Mouse (Mus musculus) limb, embryonic 14.5 days (tissue): ENCODE results near the gene Pigk. TPM values are rescaled to one million over a fixed set of nuclear protein-coding genes. Genes with fewer than 3 reads are reported as not detected.

Source experiments
- ATAC-seq: fragments of 200-750 bp; cut with Nextera tagmentation; 2 replicates; pipeline ENCODE4 v1.8.0; 2017; ENCODE audit warnings: low read depth, moderate number of reproducible peaks, moderate TSS enrichment; ENCODE audit not compliant: low FRiP score
- DNase-seq: peaks from one replicate; pipeline ENCODE4 v3.0.0-alpha.2; 2015; ENCODE audit warnings: low spot score
- H3K27ac ChIP-seq: fragments of 300-500 bp; sonication (generic); replicated peaks from 2 replicates; pipeline ENCODE4 v1.5.1; 2014; ENCODE audit warnings: low read depth, mild to moderate bottlenecking, low read length, moderate library complexity, mixed read lengths
- H3K27me3 ChIP-seq: fragments of 300-500 bp; sonication (generic); 2 replicates; pipeline ENCODE4 v1.6.1; 2014; ENCODE audit warnings: low read length, mixed read lengths; ENCODE audit not compliant: control insufficient read depth, insufficient read depth
- H3K36me3 ChIP-seq: fragments of 300-500 bp; sonication (generic); 2 replicates; pipeline ENCODE4 v1.6.1; 2014; ENCODE audit warnings: mild to moderate bottlenecking, low read length, moderate library complexity, mixed read lengths; ENCODE audit not compliant: control insufficient read depth, insufficient read depth
- H3K4me1 ChIP-seq: fragments of 300-500 bp; sonication (generic); 2 replicates; pipeline ENCODE4 v1.6.1; 2014; ENCODE audit warnings: antibody characterized with exemption, low read length, mixed read lengths; ENCODE audit not compliant: control insufficient read depth, insufficient read depth
- H3K4me2 ChIP-seq: fragments of 300-500 bp; sonication (generic); replicated peaks from 2 replicates; pipeline ENCODE4 v1.6.1; 2014; ENCODE audit warnings: low read depth, mild to moderate bottlenecking, low read length, moderate library complexity; ENCODE audit not compliant: severe bottlenecking
- H3K4me3 ChIP-seq: fragments of 300-500 bp; sonication (generic); replicated peaks from 2 replicates; pipeline ENCODE4 v1.5.1; 2014; ENCODE audit warnings: low read length
- H3K9ac ChIP-seq: fragments of 300-500 bp; sonication (generic); 2 replicates; pipeline ENCODE4 v1.6.1; 2014; ENCODE audit warnings: mild to moderate bottlenecking, low read depth, low read length, moderate library complexity; ENCODE audit not compliant: severe bottlenecking
- H3K9me3 ChIP-seq: fragments of 300-500 bp; sonication (generic); 2 replicates; pipeline ENCODE4 v1.6.1; 2016; ENCODE audit warnings: low read length; ENCODE audit not compliant: control insufficient read depth
- POLR2A ChIP-seq: fragments of 200-500 bp; IDR thresholded peaks from 2 replicates; pipeline ENCODE4 v1.8.0; 2012; ENCODE audit warnings: inconsistent platforms, mild to moderate bottlenecking, moderate library complexity, borderline replicate concordance; ENCODE audit not compliant: insufficient read depth, insufficient read length; ENCODE audit errors: extremely low read depth
- WGBS: fragments of 180-500 bp; shearing (Covaris S2); extraction: QIAGEN DNeasy Blood & Tissue Kit; methylation state at CpG from one replicate; pipeline ENCODE4 v1.1.7; 2014; 5-methylcytosine and 5-hydroxymethylcytosine counted together
- polyA plus RNA-seq, 2 experiments: library from polyadenylated mRNA; depleted of rRNA in 1 of 2; stranded (reverse) in 1 of 2; unstranded in 1 of 2; fragments of >200 nt; fragmentation: Nextera tagmentation in 1 of 2; extraction: Ambion mirVana in 1 of 2; gene quantifications; 2 replicates each; pipeline versions ENCODE4 v1.2.1 to v1.2.3; 2012 to 2014

Gene Pigk
- polyA plus RNA-seq, 2 experiments = 20.4 to 53.1 TPM

GRCm38 (mm10) chr3:152837407-152837806, 123.5 kb downstream of the Pigk start:
- H3K9me3 ChIP-seq = no peaks in the 10 kb centered on the region
- ATAC-seq = no peak
- no peak for TF ChIP-seq POLR2A
- no peaks in the 10 kb centered on the region for H3K27me3 ChIP-seq
- 71% methylated on average over 2 of the region's 2 CpGs for WGBS
- no peak for DNase-seq
- H3K27ac ChIP-seq = no peak overlapping the region
- H3K4me2 ChIP-seq = no peak overlapping the region
- H3K9ac ChIP-seq = no peak overlapping the region
- H3K4me1 ChIP-seq = no peaks in the 10 kb centered on the region
- H3K4me3 ChIP-seq = no peak overlapping the region
- no peaks in the 10 kb centered on the region for H3K36me3 ChIP-seq

GRCm38 (mm10) chr3:152837938-152838337, 124.0 kb downstream of the Pigk start:
- Histone ChIP-seq H3K4me3 (no peak overlapping the region), H3K9me3 (no peaks in the 10 kb centered on the region), H3K27me3 (no peaks in the 10 kb centered on the region), H3K4me1 (no peaks in the 10 kb centered on the region), H3K4me2 (no peak overlapping the region), H3K9ac (no peak overlapping the region), H3K36me3 (no peaks in the 10 kb centered on the region), H3K27ac (no peak overlapping the region)
- DNase-seq (no peak), ATAC-seq (no peak)
- TF ChIP-seq POLR2A = no peak
- 76% methylated on average over 1 of the region's 1 CpGs for WGBS

GRCm38 (mm10) chr3:152841264-152841663, 127.4 kb downstream of the Pigk start:
- Histone ChIP-seq H3K4me1 (no peaks in the 10 kb centered on the region), H3K9ac (no peak overlapping the region), H3K27ac (no peak overlapping the region), H3K4me3 (no peak overlapping the region), H3K4me2 (no peak overlapping the region), H3K9me3 (no peaks in the 10 kb centered on the region), H3K27me3 (no peaks in the 10 kb centered on the region), H3K36me3 (no peaks in the 10 kb centered on the region)
- ATAC-seq (no peak), DNase-seq (no peak)
- WGBS = 73% methylated on average over 6 of the region's 6 CpGs
- TF ChIP-seq POLR2A = no peak

- WGBS = 74% methylated on average over 3 of the region's 3 CpGs
- DNase-seq = no peak
Observed at GRCm38 (mm10) chr3:152842648-152843047, 128.7 kb downstream of the Pigk start.

GRCm38 (mm10) chr3:152843925-152844324, 130.0 kb downstream of the Pigk start:
- no peak for ATAC-seq
- no peak overlapping the region for H3K4me3 ChIP-seq
- H3K4me1 ChIP-seq = no peaks in the 10 kb centered on the region
- no peak overlapping the region for H3K27ac ChIP-seq
- no peak overlapping the region for H3K4me2 ChIP-seq
- no peak for TF ChIP-seq POLR2A
- H3K9me3 ChIP-seq = no peaks in the 10 kb centered on the region
- DNase-seq = no peak
- H3K27me3 ChIP-seq = no peaks in the 10 kb centered on the region
- H3K9ac ChIP-seq = no peak overlapping the region
- H3K36me3 ChIP-seq = no peaks in the 10 kb centered on the region

More at GRCm38 (mm10) chr3:152842648-152843047, 128.7 kb downstream of the Pigk start:
- Histone ChIP-seq H3K4me1 (no peaks in the 10 kb centered on the region), H3K9me3 (no peaks in the 10 kb centered on the region), H3K27me3 (no peaks in the 10 kb centered on the region), H3K27ac (no peak overlapping the region), H3K4me3 (no peak overlapping the region), H3K9ac (no peak overlapping the region), H3K4me2 (no peak overlapping the region), H3K36me3 (no peaks in the 10 kb centered on the region)
- no peak for TF ChIP-seq POLR2A
- ATAC-seq = no peak
